Mouse (Mus musculus): ENCODE data around the gene Ccrl2.

Ccrl2 gene

GRCm38 (mm10) chr9:111062840-111063239, 5.5 kb upstream of the Ccrl2 start:
- DNase-seq (ENCODE audit: low read depth in 1 of 2, low spot score in 2 of 2): peak in 1 of 2 experiments; percentile 54

DNA sequence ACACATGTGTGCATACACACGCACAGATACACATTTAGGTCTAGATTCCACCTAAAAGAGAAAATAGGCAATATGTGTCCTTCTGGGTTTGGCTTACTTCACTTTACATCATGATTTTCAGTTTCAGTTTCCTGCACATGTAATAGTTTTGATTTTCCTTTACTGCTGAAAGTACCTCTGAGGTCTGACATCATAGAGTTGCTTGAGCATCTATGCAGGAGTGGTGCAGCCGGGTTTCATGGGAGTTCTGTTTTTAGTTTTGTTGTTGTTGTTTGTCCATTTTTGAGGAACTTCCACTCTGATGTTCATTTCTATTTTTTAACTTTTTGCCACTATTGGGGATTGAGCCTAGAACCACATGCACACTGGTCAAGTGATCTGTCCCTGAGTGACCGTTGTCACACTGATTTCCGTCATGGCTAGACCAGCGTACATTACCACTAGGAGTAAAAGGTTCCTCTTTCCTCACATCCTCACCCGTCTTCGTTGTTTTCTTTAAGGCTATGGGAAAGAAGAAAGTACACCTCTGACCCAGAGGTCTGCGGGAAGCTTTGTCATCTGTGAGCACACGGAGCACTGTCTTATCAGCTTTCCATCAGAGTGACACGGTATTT, 1.7 kb upstream of the Ccrl2 start:
- DNase-seq (ENCODE audit: low read depth in 1 of 2, low spot score in 2 of 2): peak; percentile 32 to 53

GRCm38 (mm10) chr9:111057544-111058370, 438 bp upstream of the Ccrl2 start:
- DNase-seq (ENCODE audit: low read depth in 1 of 2, low spot score in 2 of 2): peak in 1 of 2 experiments; percentile 29

DNA sequence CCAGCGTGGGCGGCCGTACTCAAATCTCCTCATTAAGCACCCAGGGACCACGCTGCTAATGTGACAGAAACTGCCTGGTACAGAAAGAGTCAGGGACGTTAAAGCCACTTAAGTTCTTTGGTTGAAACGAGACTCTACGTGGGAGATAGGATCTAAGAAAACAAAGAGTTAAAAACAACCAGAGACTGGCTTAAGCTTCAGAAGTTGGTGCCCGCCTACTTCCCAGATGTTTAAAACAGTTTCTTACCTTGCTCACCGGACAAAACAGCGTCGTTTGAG, 861 bp downstream of the Ccrl2 start:
- no peak for DNase-seq (ENCODE audit: low read depth in 1 of 2, low spot score in 2 of 2)

GRCm38 (mm10) chr9:111055800-111056518, 1.4 kb downstream of the Ccrl2 start:
- DNase-seq (ENCODE audit: low read depth in 1 of 2, low spot score in 2 of 2): peak in 1 of 2 experiments; percentile 28

GRCm38 (mm10) chr9:111054923-111055322, 2.4 kb downstream of the Ccrl2 start:
- DNase-seq (ENCODE audit: low read depth in 1 of 2, low spot score in 2 of 2): peak in 1 of 2 experiments; percentile 25

GRCm38 (mm10) chr9:111048452-111048851, 8.9 kb downstream of the Ccrl2 start:
- no peak for DNase-seq (ENCODE audit: low read depth in 1 of 2, low spot score in 2 of 2)

DNA sequence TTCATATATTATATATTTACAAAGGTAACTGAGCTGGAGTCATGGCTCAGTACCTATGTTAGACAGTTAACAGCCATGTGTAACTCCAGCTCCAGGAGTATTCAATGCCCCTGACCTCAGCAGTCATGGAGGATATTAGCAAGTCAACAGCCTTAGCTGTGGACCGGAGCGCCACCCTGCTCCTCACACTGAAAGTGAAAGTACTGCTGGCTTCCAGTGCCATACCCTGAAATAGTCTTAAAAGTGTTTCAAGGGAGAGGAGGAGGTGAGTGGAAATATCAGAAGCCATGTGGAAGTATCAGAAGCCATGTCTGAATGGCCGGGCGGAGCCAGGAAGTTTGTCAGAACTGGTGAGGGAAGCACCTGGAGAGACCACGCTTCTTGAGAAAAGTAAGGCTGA, 10.1 kb downstream of the Ccrl2 start:
- no peak for DNase-seq (ENCODE audit: low read depth in 1 of 2, low spot score in 2 of 2)

GRCm38 (mm10) chr9:111046222-111046621, 11.1 kb downstream of the Ccrl2 start:
- DNase-seq (ENCODE audit: low read depth in 1 of 2, low spot score in 2 of 2): peak in 1 of 2 experiments; percentile 45

DNA sequence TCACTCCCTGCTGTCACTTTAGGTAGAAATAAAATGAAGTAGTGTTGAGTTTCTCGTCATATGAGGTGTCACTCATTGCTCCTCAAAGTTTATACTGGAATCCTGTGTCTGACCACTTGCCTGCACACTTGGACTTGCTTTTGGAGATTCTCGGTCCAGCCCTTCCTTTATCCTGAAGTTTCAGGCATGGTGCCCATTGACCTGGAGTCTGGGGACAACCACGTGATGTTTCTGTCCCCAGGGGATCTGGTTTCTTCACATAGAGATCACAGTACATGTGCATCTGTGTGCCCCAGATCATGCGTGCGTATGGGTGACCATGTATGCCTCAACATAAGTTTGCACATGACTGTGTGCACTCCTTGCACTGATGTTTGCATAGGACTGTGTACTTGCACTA, 15.1 kb downstream of the Ccrl2 start:
- DNase-seq (ENCODE audit: low read depth in 1 of 2, low spot score in 2 of 2): no peak

GRCm38 (mm10) chr9:111039966-111040365, 17.4 kb downstream of the Ccrl2 start:
- DNase-seq (ENCODE audit: low read depth in 1 of 2, low spot score in 2 of 2): no peak

DNA sequence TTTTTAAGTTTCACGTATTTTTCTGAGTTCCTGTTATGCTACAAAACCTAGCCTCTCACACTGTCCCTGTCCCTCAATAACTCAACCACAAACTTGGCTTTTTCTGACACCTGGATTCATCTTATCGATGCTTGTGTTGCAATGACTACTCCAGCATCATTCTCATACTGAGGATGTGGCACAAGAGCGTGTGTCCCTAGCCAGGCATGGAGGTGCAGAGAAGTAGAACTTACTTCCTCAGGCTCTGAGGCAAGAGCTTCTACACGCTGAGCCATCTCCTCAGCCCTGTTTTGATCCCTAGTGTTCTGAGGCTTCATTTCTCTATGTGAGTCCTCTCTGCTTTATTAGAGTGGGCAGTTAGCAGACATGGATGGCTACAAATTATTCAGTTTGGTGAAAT, 23.6 kb downstream of the Ccrl2 start:
- no peak for DNase-seq (ENCODE audit: low read depth in 1 of 2, low spot score in 2 of 2)

- no peak for DNase-seq (ENCODE audit: low read depth in 1 of 2, low spot score in 2 of 2)
Measured at GRCm38 (mm10) chr9:111026791-111027190, 30.5 kb downstream of the Ccrl2 start.

DNA sequence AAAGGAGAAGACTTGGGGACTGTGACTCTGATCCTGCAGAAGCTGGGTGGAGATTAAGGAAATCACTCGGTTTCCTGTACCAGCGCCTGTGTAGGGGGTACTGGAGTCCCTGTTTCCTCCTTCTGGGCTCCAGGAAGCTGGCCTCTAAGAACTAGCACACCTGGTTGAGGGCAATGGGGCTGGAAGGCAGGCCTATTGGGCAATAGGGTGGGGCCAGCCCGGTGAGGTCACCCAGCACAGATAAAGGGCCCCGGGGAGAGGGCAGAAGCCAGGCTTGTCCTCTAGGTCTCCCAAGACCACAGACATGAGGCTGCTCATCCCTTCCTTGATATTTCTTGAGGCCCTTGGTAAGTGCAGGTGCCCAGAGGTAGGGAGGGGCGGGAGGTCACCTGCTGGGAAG, 38.3 kb downstream of the Ccrl2 start, which contains the start of gene Ltf:
Ltf (plus strand) TSS at position 250 of the 400 bp plus-strand sequence.
- DNase-seq (ENCODE audit: low read depth in 1 of 2, low spot score in 2 of 2): no peak

GRCm38 (mm10) chr9:111015658-111016057, 41.7 kb downstream of the Ccrl2 start:
- DNase-seq (ENCODE audit: low read depth in 1 of 2, low spot score in 2 of 2): no peak

DNA sequence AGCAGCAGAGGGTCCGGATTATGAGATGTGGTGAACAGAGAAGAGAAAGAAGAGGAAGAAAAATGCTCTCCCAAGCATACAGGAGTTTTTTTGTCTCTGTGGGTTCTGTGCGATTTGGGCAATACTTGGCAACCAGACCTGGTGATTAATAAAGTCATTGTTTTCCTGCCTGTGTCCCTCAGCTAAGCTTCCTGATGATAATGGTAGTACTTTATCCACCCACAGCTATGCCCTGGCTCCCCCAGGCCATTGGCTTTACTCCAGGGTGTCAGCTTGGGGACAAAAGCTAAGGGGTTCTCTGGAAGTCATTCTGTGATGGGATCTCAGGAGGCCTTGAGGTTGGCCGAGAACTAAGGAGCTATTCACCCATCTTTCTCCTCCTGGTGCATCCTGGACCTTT, 45.3 kb downstream of the Ccrl2 start:
- no peak for DNase-seq (ENCODE audit: low read depth in 1 of 2, low spot score in 2 of 2)

GRCm38 (mm10) chr9:111011550-111011949, 45.8 kb downstream of the Ccrl2 start:
- no peak for DNase-seq (ENCODE audit: low read depth in 1 of 2, low spot score in 2 of 2)

DNA sequence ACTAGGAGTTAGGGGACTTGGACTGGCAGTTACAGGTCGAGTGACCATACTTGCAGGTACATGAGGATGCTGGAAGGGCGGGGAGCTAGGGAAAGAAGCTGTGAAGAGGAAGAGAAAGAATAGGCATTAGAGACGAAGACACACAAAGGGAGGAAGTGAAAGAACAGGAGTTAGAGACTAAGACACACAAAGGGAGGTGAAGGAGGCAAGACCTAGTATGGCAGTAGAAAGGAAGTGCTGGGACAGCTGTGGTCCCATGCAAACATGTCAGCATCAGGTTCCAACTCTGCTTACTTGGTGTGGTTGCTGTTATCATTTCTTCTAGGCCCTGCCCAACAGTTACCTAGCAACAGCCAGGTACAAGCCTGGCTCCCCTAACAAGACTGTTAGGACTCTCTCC, 47.6 kb downstream of the Ccrl2 start:
- no peak for DNase-seq (ENCODE audit: low read depth in 1 of 2, low spot score in 2 of 2)

DNA sequence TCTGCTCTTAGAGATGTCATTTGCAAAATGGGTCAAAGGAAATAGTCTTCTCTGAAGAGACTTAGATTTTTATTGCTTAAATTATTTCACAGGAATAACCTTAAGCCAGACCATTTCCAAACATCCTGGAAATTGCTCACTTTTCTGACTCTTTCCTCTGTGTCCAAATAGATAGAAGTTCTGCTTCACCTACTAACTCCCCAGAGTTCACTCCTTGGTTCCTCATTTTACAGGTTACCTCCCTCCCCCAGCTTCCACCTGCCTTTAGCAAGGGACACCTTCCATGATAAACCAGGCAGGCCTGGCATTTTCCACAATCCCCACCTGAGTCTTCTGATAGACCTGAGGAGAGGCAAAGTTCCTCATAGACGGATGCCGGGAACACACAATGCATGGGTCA, 50.8 kb downstream of the Ccrl2 start:
- no peak for DNase-seq (ENCODE audit: low read depth in 1 of 2, low spot score in 2 of 2)

All from monocyte, adult 2 months (primary cell).